Mouse (Mus musculus): ENCODE data around the gene Il6ra. TPM values are rescaled to one million over a fixed set of nuclear protein-coding genes. Genes with fewer than 3 reads are reported as not detected.

Gene Il6ra
- polyA plus RNA-seq, 1 experiment, result 0.91 TPM

DNA sequence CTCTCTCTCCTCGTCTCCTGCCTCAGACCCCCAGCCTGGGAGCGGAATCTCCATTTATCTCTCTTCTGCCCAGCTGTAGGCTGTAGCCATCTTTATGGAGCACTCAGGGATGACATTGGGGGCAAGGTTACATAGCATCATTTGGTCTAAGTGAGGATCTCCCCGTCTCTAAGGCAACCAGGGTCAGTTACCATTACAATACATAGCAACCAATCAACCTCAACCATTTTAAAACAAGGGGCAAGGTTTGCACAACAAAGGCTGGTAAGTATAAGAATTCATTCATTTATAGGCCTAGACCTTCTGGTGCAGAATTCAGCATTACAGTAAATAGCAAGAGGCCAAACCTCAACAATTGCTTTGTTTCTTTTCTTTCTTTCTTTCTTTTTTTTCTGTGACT is 86.7 kb downstream of the Il6ra start:
- H3ac ChIP-seq (ENCODE audit: control insufficient read depth, insufficient read length), result no peak overlapping the region
- TF ChIP-seq MAX (IDR thresholded peaks at IDR 0.05; ENCODE audit: low read depth), result no peak
- no peak for TF ChIP-seq POLR2AphosphoS2 (IDR thresholded peaks at IDR 0.05; ENCODE audit: insufficient read length, low read depth)
- TF ChIP-seq TCF3 (IDR thresholded peaks at IDR 0.05; ENCODE audit: insufficient read length, low read depth), result no peak
- no peak for TF ChIP-seq POLR2A (IDR thresholded peaks at IDR 0.05; ENCODE audit: insufficient read length, low read depth)
- no peak for TF ChIP-seq MYOG (IDR thresholded peaks at IDR 0.05; ENCODE audit: control insufficient read depth in 1 of 3, insufficient read depth in 1 of 3, insufficient read length in 2 of 3, low read depth in 2 of 3)
- no peak for TF ChIP-seq CEBPB (IDR thresholded peaks at IDR 0.05; ENCODE audit: insufficient read depth, poor library complexity, severe bottlenecking)
- TF ChIP-seq E2F4 (IDR thresholded peaks at IDR 0.05; ENCODE audit: insufficient read depth), result no peak
- no peak for TF ChIP-seq TCF12 (IDR thresholded peaks at IDR 0.05; ENCODE audit: insufficient read depth, poor library complexity, severe bottlenecking)
- TF ChIP-seq REST (IDR thresholded peaks at IDR 0.05; ENCODE audit: insufficient read depth, insufficient read length), result no peak
- TF ChIP-seq USF1 (IDR thresholded peaks at IDR 0.05; ENCODE audit: low read depth), result no peak
- TF ChIP-seq MYOD1 (IDR thresholded peaks at IDR 0.05; ENCODE audit: control insufficient read depth in 1 of 3, insufficient read length in 2 of 3, low read depth in 2 of 3), result no peak
- no peak for TF ChIP-seq SRF (IDR thresholded peaks at IDR 0.05; ENCODE audit: control insufficient read depth, insufficient read length, low read depth)
- H3K4me3 ChIP-seq, result no peak overlapping the region
- H3K36me3 ChIP-seq (ENCODE audit: control insufficient read depth, insufficient read depth), result no peaks in the 10 kb centered on the region
- no peak overlapping the region for H3K4me2 ChIP-seq (ENCODE audit: low read depth)
- peaks cover 53% of the 10 kb centered on the region for H3K27me3 ChIP-seq (ENCODE audit: control insufficient read depth, insufficient read depth, insufficient read length)
- H3K79me2 ChIP-seq (ENCODE audit: control insufficient read depth, insufficient read depth), result no peaks in the 10 kb centered on the region

DNA sequence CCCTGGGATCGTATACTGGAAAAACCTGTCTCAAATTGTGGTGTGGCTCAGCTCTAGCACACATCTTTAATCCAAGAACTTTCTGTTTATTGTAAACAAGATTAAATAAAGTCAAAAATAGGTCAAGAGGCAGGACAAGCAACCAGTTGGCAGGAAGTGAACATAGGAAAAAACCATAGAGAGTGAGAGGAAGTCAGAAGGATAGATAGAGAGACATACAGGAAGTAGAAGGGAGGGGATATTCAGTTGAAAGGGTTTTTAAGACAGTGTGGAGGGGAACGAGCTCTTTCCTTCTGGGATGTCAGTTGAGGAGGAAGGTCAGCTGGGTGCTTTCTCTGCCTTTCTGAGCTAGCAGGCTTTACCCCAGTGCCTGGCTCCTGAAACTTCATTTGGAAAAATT is 89.4 kb downstream of the Il6ra start:
- H3K4me2 ChIP-seq (ENCODE audit: low read depth), result no peak overlapping the region
- no peak for TF ChIP-seq USF1 (IDR thresholded peaks at IDR 0.05; ENCODE audit: low read depth)
- TF ChIP-seq TCF3 (IDR thresholded peaks at IDR 0.05; ENCODE audit: insufficient read length, low read depth), result no peak
- no peak for TF ChIP-seq POLR2AphosphoS2 (IDR thresholded peaks at IDR 0.05; ENCODE audit: insufficient read length, low read depth)
- peaks cover 56% of the 10 kb centered on the region for H3K27me3 ChIP-seq (ENCODE audit: control insufficient read depth, insufficient read depth, insufficient read length)

DNA sequence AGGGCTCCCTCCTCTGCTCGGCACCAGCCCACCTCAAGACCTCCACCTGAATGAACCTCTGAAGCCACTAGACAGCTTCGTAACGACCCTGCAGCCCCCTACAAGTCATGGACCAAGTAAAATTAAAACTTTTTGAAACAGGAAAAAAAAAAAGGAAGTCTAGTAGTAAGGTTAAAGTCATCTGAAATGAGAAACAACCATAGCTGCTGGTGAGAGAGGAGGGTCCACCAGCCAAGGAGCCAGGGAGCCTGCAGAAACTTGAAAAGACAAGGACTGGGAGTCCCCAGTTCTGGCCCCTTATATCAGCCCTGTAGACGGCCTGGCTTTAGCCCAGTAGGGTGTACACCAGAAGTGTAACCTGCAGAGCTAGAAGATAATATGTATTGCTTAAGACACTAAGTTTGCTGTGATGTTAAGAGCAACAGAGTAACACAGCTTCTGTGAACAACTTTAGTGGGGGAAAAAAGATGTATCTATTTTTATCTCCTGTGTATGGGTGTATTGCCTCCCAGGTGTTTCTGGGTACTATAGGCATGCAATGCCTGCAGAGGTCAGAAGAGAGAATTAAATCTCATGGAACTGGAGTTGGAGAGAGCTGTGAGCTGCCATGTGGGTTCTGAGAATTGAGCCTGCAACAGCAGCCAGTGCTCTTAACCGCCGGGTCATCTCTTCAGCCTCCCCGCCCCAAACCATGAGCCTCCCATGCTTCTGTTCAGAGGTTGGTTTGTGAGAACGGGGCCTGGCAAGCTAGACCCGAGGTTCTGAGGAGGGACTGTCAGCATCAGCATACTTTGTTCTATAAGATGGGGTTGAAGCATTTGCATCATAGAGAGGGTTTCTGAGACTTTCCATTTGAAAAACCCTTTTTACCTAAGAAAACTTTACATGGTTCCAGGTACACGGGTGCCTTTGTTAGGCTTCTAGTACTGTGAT is 91.2 kb downstream of the Il6ra start:
- H3K36me3 ChIP-seq (ENCODE audit: control insufficient read depth, insufficient read depth), result no peaks in the 10 kb centered on the region

More for the DNA sequence above, 89.4 kb downstream of the Il6ra start:
- Histone ChIP-seq H3K36me3 (ENCODE audit: control insufficient read depth, insufficient read depth) (no peaks in the 10 kb centered on the region), H3K79me2 (ENCODE audit: control insufficient read depth, insufficient read depth) (no peaks in the 10 kb centered on the region), H3K4me3 (no peak overlapping the region), H3ac (ENCODE audit: control insufficient read depth, insufficient read length) (no peak overlapping the region)

DNA sequence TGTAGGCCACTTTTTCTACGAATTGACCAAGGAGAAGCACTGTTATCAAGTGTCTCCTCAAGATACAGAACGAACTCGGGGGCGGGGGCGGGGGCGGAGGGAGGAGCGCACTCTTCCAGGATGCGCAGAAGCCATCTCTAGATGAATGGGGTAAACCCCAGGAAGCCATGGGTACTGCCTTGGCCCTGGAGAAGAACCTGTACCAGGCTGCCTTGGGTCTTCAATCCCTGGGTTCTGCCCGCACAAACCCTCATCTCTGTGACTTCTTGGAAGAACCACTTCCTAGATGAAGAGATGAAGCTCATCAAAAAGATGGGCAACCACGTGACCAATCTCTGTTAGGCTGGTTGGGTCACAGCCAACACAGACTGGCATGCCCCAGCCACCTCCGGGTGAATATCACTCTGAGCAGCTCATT is 91.9 kb downstream of the Il6ra start:
- H3K36me3 ChIP-seq (ENCODE audit: control insufficient read depth, insufficient read depth), result no peaks in the 10 kb centered on the region
- H3K4me2 ChIP-seq (ENCODE audit: low read depth), result no peak overlapping the region
- H3K27me3 ChIP-seq (ENCODE audit: control insufficient read depth, insufficient read depth, insufficient read length), result peaks cover 78% of the 10 kb centered on the region
- H3K79me2 ChIP-seq (ENCODE audit: control insufficient read depth, insufficient read depth), result no peaks in the 10 kb centered on the region
- no peak overlapping the region for H3ac ChIP-seq (ENCODE audit: control insufficient read depth, insufficient read length)
- no peak for TF ChIP-seq MYOD1 (IDR thresholded peaks at IDR 0.05; ENCODE audit: control insufficient read depth in 1 of 3, insufficient read length in 2 of 3, low read depth in 2 of 3)
- TF ChIP-seq POLR2AphosphoS2 (IDR thresholded peaks at IDR 0.05; ENCODE audit: insufficient read length, low read depth), result no peak
- no peak for TF ChIP-seq SRF (IDR thresholded peaks at IDR 0.05; ENCODE audit: control insufficient read depth, insufficient read length, low read depth)
- TF ChIP-seq USF1 (IDR thresholded peaks at IDR 0.05; ENCODE audit: low read depth), result no peak
- TF ChIP-seq CEBPB (IDR thresholded peaks at IDR 0.05; ENCODE audit: insufficient read depth, poor library complexity, severe bottlenecking), result no peak
- TF ChIP-seq E2F4 (IDR thresholded peaks at IDR 0.05; ENCODE audit: insufficient read depth), result no peak
- no peak for TF ChIP-seq TCF12 (IDR thresholded peaks at IDR 0.05; ENCODE audit: insufficient read depth, poor library complexity, severe bottlenecking)
- TF ChIP-seq POLR2A (IDR thresholded peaks at IDR 0.05; ENCODE audit: insufficient read length, low read depth), result no peak
- TF ChIP-seq MYOG (IDR thresholded peaks at IDR 0.05; ENCODE audit: control insufficient read depth in 1 of 3, insufficient read depth in 1 of 3, insufficient read length in 2 of 3, low read depth in 2 of 3), result no peak
- no peak overlapping the region for H3K4me3 ChIP-seq

More for the DNA sequence above, 91.2 kb downstream of the Il6ra start:
- H3K4me2 ChIP-seq (ENCODE audit: low read depth), result no peak overlapping the region
- no peak overlapping the region for H3K4me3 ChIP-seq
- no peak for TF ChIP-seq USF1 (IDR thresholded peaks at IDR 0.05; ENCODE audit: low read depth)
- TF ChIP-seq POLR2AphosphoS2 (IDR thresholded peaks at IDR 0.05; ENCODE audit: insufficient read length, low read depth), result no peak
- no peak for TF ChIP-seq SRF (IDR thresholded peaks at IDR 0.05; ENCODE audit: control insufficient read depth, insufficient read length, low read depth)
- TF ChIP-seq POLR2A (IDR thresholded peaks at IDR 0.05; ENCODE audit: insufficient read length, low read depth), result no peak
- no peak for TF ChIP-seq MAX (IDR thresholded peaks at IDR 0.05; ENCODE audit: low read depth)
- no peaks in the 10 kb centered on the region for H3K79me2 ChIP-seq (ENCODE audit: control insufficient read depth, insufficient read depth)
- peaks cover 73% of the 10 kb centered on the region for H3K27me3 ChIP-seq (ENCODE audit: control insufficient read depth, insufficient read depth, insufficient read length)
- no peak overlapping the region for H3ac ChIP-seq (ENCODE audit: control insufficient read depth, insufficient read length)
